Mouse (Mus musculus): ENCODE measurements around the gene Gm17521. TPM values are rescaled to one million over a fixed set of nuclear protein-coding genes. Genes with fewer than 3 reads are reported as not detected.
"Not testable (repeated sequence)": the region's sequence is repeated elsewhere in the genome, so short reads cannot be mapped to it uniquely, and the experiment has no call there.

Gene Gm17521
- polyA plus RNA-seq (2014; fragmentation: Nextera tagmentation; extraction: Ambion mirVana), result not detected in 2 replicates

GRCm38 (mm10) chrX:123029569-123029968, at the start of gene Gm17521:
Gm17521 (minus strand) TSS chrX:123029669.
- not testable (repeated sequence) for H3K36me3 ChIP-seq (ENCODE audit: control insufficient read depth, insufficient read depth, low read length); H3K4me1 ChIP-seq (ENCODE audit: control insufficient read depth, insufficient read depth, low read length); H3K9me3 ChIP-seq (ENCODE audit: control insufficient read depth, low read length); H3K27me3 ChIP-seq (ENCODE audit: control insufficient read depth, insufficient read depth, low read length); H3K9ac ChIP-seq (replicated peaks; ENCODE audit: low read depth, low read length); H3K27ac ChIP-seq (ENCODE audit: low read depth, low read length); ATAC-seq (ENCODE audit: low read depth); H3K4me3 ChIP-seq (ENCODE audit: low read depth, low read length); H3K4me2 ChIP-seq (ENCODE audit: low read depth, low read length)
- 84% methylated on average over 1 of the region's 1 CpGs for whole genome bisulfite sequencing

GRCm38 (mm10) chrX:123043956-123044355, 14.5 kb upstream of the Gm17521 start:
- no peak overlapping the region for H3K4me3 ChIP-seq (ENCODE audit: low read depth, low read length)
- H3K4me2 ChIP-seq (ENCODE audit: low read depth, low read length), result no peak overlapping the region
- H3K4me1 ChIP-seq (ENCODE audit: control insufficient read depth, insufficient read depth, low read length), result no peaks in the 10 kb centered on the region
- H3K9me3 ChIP-seq (ENCODE audit: control insufficient read depth, low read length), result no peaks in the 10 kb centered on the region
- no peaks in the 10 kb centered on the region for H3K27me3 ChIP-seq (ENCODE audit: control insufficient read depth, insufficient read depth, low read length)
- H3K27ac ChIP-seq (ENCODE audit: low read depth, low read length), result no peak overlapping the region
- ATAC-seq (ENCODE audit: low read depth), result no peak
- H3K9ac ChIP-seq (replicated peaks; ENCODE audit: low read depth, low read length), result no peak overlapping the region
- no peaks in the 10 kb centered on the region for H3K36me3 ChIP-seq (ENCODE audit: control insufficient read depth, insufficient read depth, low read length)

- H3K36me3 ChIP-seq (ENCODE audit: control insufficient read depth, insufficient read depth, low read length), result no peaks in the 10 kb centered on the region
- 71% methylated on average over 4 of the region's 4 CpGs for WGBS
- no peak overlapping the region for H3K27ac ChIP-seq (ENCODE audit: low read depth, low read length)
- no peaks in the 10 kb centered on the region for H3K27me3 ChIP-seq (ENCODE audit: control insufficient read depth, insufficient read depth, low read length)
- no peaks in the 10 kb centered on the region for H3K4me1 ChIP-seq (ENCODE audit: control insufficient read depth, insufficient read depth, low read length)
- H3K4me3 ChIP-seq (ENCODE audit: low read depth, low read length), result no peak overlapping the region
- no peak overlapping the region for H3K9ac ChIP-seq (replicated peaks; ENCODE audit: low read depth, low read length)
- H3K4me2 ChIP-seq (ENCODE audit: low read depth, low read length), result no peak overlapping the region
- no peaks in the 10 kb centered on the region for H3K9me3 ChIP-seq (ENCODE audit: control insufficient read depth, low read length)
- no peak for ATAC-seq (ENCODE audit: low read depth)
Measured at GRCm38 (mm10) chrX:123043516-123043915, 14.0 kb upstream of the Gm17521 start.

Other genes with a start within 250 kb of the Gm17521 start
- 40.3 and 43.1 TPM in 2 replicates for gene Cldn34c1, start 73.8 kb upstream of the Gm17521 start, polyA plus RNA-seq (2014; fragmentation: Nextera tagmentation; extraction: Ambion mirVana)
- not detected in 2 replicates for gene Srsx, start 192.8 kb upstream of the Gm17521 start, polyA plus RNA-seq (2014; fragmentation: Nextera tagmentation; extraction: Ambion mirVana)
- not detected in 2 replicates for gene Gm17577, start 217.2 kb upstream of the Gm17521 start, polyA plus RNA-seq (2014; fragmentation: Nextera tagmentation; extraction: Ambion mirVana)